Mouse (Mus musculus) hindbrain, embryonic 14.5 days (tissue): ENCODE results near the gene Nphp3. TPM values are rescaled to one million over a fixed set of nuclear protein-coding genes. Genes with fewer than 3 reads are reported as not detected.

Source experiments
- ATAC-seq: fragments of 200-750 bp; cut with Nextera tagmentation; 2 replicates; pipeline ENCODE4 v1.8.0; 2017; ENCODE audit warnings: moderate number of reproducible peaks, mild to moderate bottlenecking, moderate TSS enrichment, moderate library complexity; ENCODE audit not compliant: low FRiP score
- DNase-seq: peaks from one replicate; pipeline ENCODE4 v3.0.0-alpha.2; 2015; ENCODE audit warnings: low spot score
- H3K27ac ChIP-seq: fragments of 300-500 bp; sonication (generic); 2 replicates; pipeline ENCODE4 v1.5.1; 2014; ENCODE audit warnings: mild to moderate bottlenecking, moderate library complexity
- H3K27me3 ChIP-seq: fragments of 300-500 bp; sonication (generic); 2 replicates; pipeline ENCODE4 v1.6.1; 2014; ENCODE audit warnings: mild to moderate bottlenecking, low read length, mixed read lengths; ENCODE audit not compliant: control insufficient read depth, insufficient read depth
- H3K36me3 ChIP-seq: fragments of 300-500 bp; sonication (generic); replicated peaks from 2 replicates; pipeline ENCODE4 v1.6.1; 2014; ENCODE audit not compliant: control insufficient read depth, insufficient read depth
- H3K4me1 ChIP-seq: fragments of 300-500 bp; sonication (generic); replicated peaks from 2 replicates; pipeline ENCODE4 v1.6.1; 2014; ENCODE audit warnings: antibody characterized with exemption, low read length, mixed read lengths; ENCODE audit not compliant: control insufficient read depth, insufficient read depth
- H3K4me2 ChIP-seq: fragments of 300-500 bp; sonication (generic); replicated peaks from 2 replicates; pipeline ENCODE4 v1.6.1; 2014; ENCODE audit warnings: mild to moderate bottlenecking, moderate library complexity
- H3K4me3 ChIP-seq: fragments of 300-500 bp; sonication (generic); replicated peaks from 2 replicates; pipeline ENCODE4 v1.5.1; 2014; ENCODE audit warnings: mild to moderate bottlenecking, low read length
- H3K9ac ChIP-seq: fragments of 300-500 bp; sonication (generic); 2 replicates; pipeline ENCODE4 v1.6.1; 2014
- H3K9me3 ChIP-seq: fragments of 300-500 bp; sonication (generic); 2 replicates; pipeline ENCODE4 v1.6.1; 2016; ENCODE audit warnings: low read length; ENCODE audit not compliant: control insufficient read depth
- WGBS: fragments of 180-500 bp; shearing (Covaris S2); extraction: QIAGEN DNeasy Blood & Tissue Kit; methylation state at CpG from one replicate; pipeline ENCODE4 v1.1.7; 2014; 5-methylcytosine and 5-hydroxymethylcytosine counted together
- polyA plus RNA-seq: library from polyadenylated mRNA; unstranded; fragments of >200 nt; fragmentation: Nextera tagmentation; extraction: Ambion mirVana; gene quantifications from 2 replicates; pipeline ENCODE4 v1.2.1, GENCODE M21; 2014

Nphp3 gene
- polyA plus RNA-seq, 1 experiment from 2014 or later: 4.3 TPM

GRCm38 (mm10) chr9:104029861-104030260, 27.5 kb downstream of the Nphp3 start:
- H3K27ac ChIP-seq: no peak overlapping the region
- no peaks in the 10 kb centered on the region for H3K27me3 ChIP-seq
- peaks cover 34% of the 10 kb centered on the region for H3K36me3 ChIP-seq
- no peak overlapping the region for H3K4me2 ChIP-seq
- H3K9me3 ChIP-seq: peaks cover 8% of the 10 kb centered on the region; the same call in 1 of the 2 replicates
- H3K4me1 ChIP-seq: no peaks in the 10 kb centered on the region
- DNase-seq: no peak
- WGBS: 91% methylated on average over 11 of the region's 11 CpGs
- H3K9ac ChIP-seq: no peak overlapping the region
- no peak for ATAC-seq
- no peak overlapping the region for H3K4me3 ChIP-seq

GRCm38 (mm10) chr9:104034231-104034630, 31.9 kb downstream of the Nphp3 start:
- H3K4me2 ChIP-seq: no peak overlapping the region
- no peaks in the 10 kb centered on the region for H3K4me1 ChIP-seq
- H3K27ac ChIP-seq: no peak overlapping the region
- H3K36me3 ChIP-seq: peaks cover 35% of the 10 kb centered on the region
- H3K4me3 ChIP-seq: no peak overlapping the region
- 82% methylated on average over 8 of the region's 8 CpGs for whole genome bisulfite sequencing
- H3K9ac ChIP-seq: no peak overlapping the region
- ATAC-seq (no peak), DNase-seq (no peak)
- H3K27me3 ChIP-seq: no peaks in the 10 kb centered on the region
- H3K9me3 ChIP-seq: no peaks in the 10 kb centered on the region

- no peak overlapping the region for H3K9ac ChIP-seq
- WGBS: 72% methylated on average over 6 of the region's 6 CpGs
Measured at GRCm38 (mm10) chr9:104034718-104035117, 32.4 kb downstream of the Nphp3 start.

GRCm38 (mm10) chr9:104035261-104036015, 33.1 kb downstream of the Nphp3 start:
- ATAC-seq: 0 out of 2 replicates have a peak, but pooled peaks have one; percentile 51

More at GRCm38 (mm10) chr9:104034718-104035117, 32.4 kb downstream of the Nphp3 start:
- Histone ChIP-seq H3K4me2 (no peak overlapping the region), H3K36me3 (peaks cover 37% of the 10 kb centered on the region), H3K4me1 (no peaks in the 10 kb centered on the region), H3K27ac (no peak overlapping the region), H3K27me3 (no peaks in the 10 kb centered on the region), H3K4me3 (no peak overlapping the region), H3K9me3 (no peaks in the 10 kb centered on the region)
- DNase-seq: no peak
- no peak for ATAC-seq

GRCm38 (mm10) chr9:104038266-104038665, 35.9 kb downstream of the Nphp3 start:
- DNase-seq: no peak
- no peaks in the 10 kb centered on the region for H3K27me3 ChIP-seq
- ATAC-seq: no peak
- H3K4me3 ChIP-seq: no peak overlapping the region
- H3K27ac ChIP-seq: no peak overlapping the region
- no peak overlapping the region for H3K4me2 ChIP-seq
- H3K9me3 ChIP-seq: no peaks in the 10 kb centered on the region
- H3K36me3 ChIP-seq: peaks cover 41% of the 10 kb centered on the region
- WGBS: 93% methylated on average over 13 of the region's 13 CpGs
- no peaks in the 10 kb centered on the region for H3K4me1 ChIP-seq
- no peak overlapping the region for H3K9ac ChIP-seq

More at GRCm38 (mm10) chr9:104035261-104036015, 33.1 kb downstream of the Nphp3 start:
- H3K9ac ChIP-seq: no peak overlapping the region; the same call in 1 of the 2 replicates
- H3K27ac ChIP-seq: no peak overlapping the region
- 44% methylated on average over 24 of the region's 24 CpGs for WGBS
- no peaks in the 10 kb centered on the region for H3K27me3 ChIP-seq
- no peak overlapping the region for H3K4me2 ChIP-seq
- H3K4me3 ChIP-seq: no peak overlapping the region
- peak; percentile 74 for DNase-seq
- no peaks in the 10 kb centered on the region for H3K9me3 ChIP-seq
- peaks cover 41% of the 10 kb centered on the region for H3K36me3 ChIP-seq
- H3K4me1 ChIP-seq: no peaks in the 10 kb centered on the region

- Histone ChIP-seq H3K27ac (no peak overlapping the region), H3K36me3 (peaks cover 41% of the 10 kb centered on the region), H3K4me1 (no peaks in the 10 kb centered on the region), H3K4me3 (no peak overlapping the region), H3K9ac (no peak overlapping the region), H3K9me3 (no peaks in the 10 kb centered on the region), H3K4me2 (no peak overlapping the region), H3K27me3 (no peaks in the 10 kb centered on the region)
- no peak for DNase-seq
- 92% methylated on average over 21 of the region's 21 CpGs for WGBS
- no peak for ATAC-seq
Measured at GRCm38 (mm10) chr9:104039031-104039695, 36.8 kb downstream of the Nphp3 start.

- no peaks in the 10 kb centered on the region for H3K27me3 ChIP-seq
- H3K4me1 ChIP-seq: no peaks in the 10 kb centered on the region
- no peak overlapping the region for H3K4me3 ChIP-seq
- WGBS: 90% methylated on average over 4 of the region's 4 CpGs
- no peak overlapping the region for H3K27ac ChIP-seq
- H3K9me3 ChIP-seq: no peaks in the 10 kb centered on the region
- no peak overlapping the region for H3K4me2 ChIP-seq
- no peak for ATAC-seq
- no peak for DNase-seq
- no peak overlapping the region for H3K9ac ChIP-seq
- peaks cover 44% of the 10 kb centered on the region for H3K36me3 ChIP-seq
Measured at GRCm38 (mm10) chr9:104039742-104040141, 37.4 kb downstream of the Nphp3 start.

GRCm38 (mm10) chr9:104040362-104040761, 38.0 kb downstream of the Nphp3 start, which contains the start of gene Gm28305:
Gm28305 (plus strand) TSS chr9:104040662.
- ATAC-seq (no peak), DNase-seq (no peak)
- no peak within 1 kb of the TSS for H3K4me3 ChIP-seq
- H3K4me2 ChIP-seq: no peak within 1 kb of the TSS
- peaks cover 48% of the 10 kb centered on the region for H3K36me3 ChIP-seq
- H3K27me3 ChIP-seq: no peaks in the 10 kb centered on the region
- no peaks in the 10 kb centered on the region for H3K9me3 ChIP-seq
- no peak within 1 kb of the TSS for H3K27ac ChIP-seq
- no peaks in the 10 kb centered on the region for H3K4me1 ChIP-seq
- no peak within 1 kb of the TSS for H3K9ac ChIP-seq
- WGBS: 71% methylated on average over 2 of the region's 2 CpGs

- ATAC-seq: no peak
- no peak for DNase-seq
- H3K27me3 ChIP-seq: no peaks in the 10 kb centered on the region
- no peak overlapping the region for H3K27ac ChIP-seq
- no peak overlapping the region for H3K4me2 ChIP-seq
- H3K4me3 ChIP-seq: no peak overlapping the region
- WGBS: 88% methylated on average over 4 of the region's 4 CpGs
- H3K9ac ChIP-seq: no peak overlapping the region
- H3K36me3 ChIP-seq: peaks cover 59% of the 10 kb centered on the region
- no peaks in the 10 kb centered on the region for H3K9me3 ChIP-seq
- no peaks in the 10 kb centered on the region for H3K4me1 ChIP-seq
Measured at GRCm38 (mm10) chr9:104043676-104044075, 41.3 kb downstream of the Nphp3 start.
